Comparison of ENCODE assay signal across 29 mouse cellular contexts in genomic region chr4:43503041-43503440, GRCm38 (mm10). TPM values are rescaled to one million over a fixed set of nuclear protein-coding genes. Genes with fewer than 3 reads are reported as not detected.
DNase-seq lines count a peak whose midpoint lies in the region; ATAC-seq and TF ChIP-seq lines count a peak whose summit lies in the region.
"Had no signal": no experiment of that assay in that cellular context is flagged by ENCODE, and none has a peak within 500 bp of the region (broad histone marks: within the 10 kb centered on the region; RNA-seq: fewer than 3 reads in every experiment).

No protein-coding gene starts in this region.

- no peak overlapping the region for H3K27ac ChIP-seq in kidney, embryonic 14.5 days (ENCODE audit: low read depth, low read length)
- H3K27ac ChIP-seq in liver, adult 2 months (replicated peaks; ENCODE audit: insufficient read depth, low read depth, low read length): no peak overlapping the region
- H3K27ac ChIP-seq in liver, postnatal 0 days (ENCODE audit: low read depth): no peak overlapping the region
- H3K27ac ChIP-seq in small intestine, adult 2 months (ENCODE audit: insufficient read depth, low read depth, low read length): peak overlapping the region; percentile 90
- no peak overlapping the region for H3K27ac ChIP-seq in layer of hippocampus, adult 2 months
- H3K27ac ChIP-seq: embryonic facial prominence, embryonic 12.5 days; embryonic facial prominence, embryonic 15.5 days; gastrocnemius, adult 2 months; heart, embryonic 15.5 days; hindbrain, embryonic 10.5 days; hindbrain, embryonic 13.5 days had no signal

- no peak for ATAC-seq in kidney, embryonic 14.5 days (ENCODE audit: low FRiP score, low TSS enrichment)
- no peak for ATAC-seq in liver, postnatal 0 days
- ATAC-seq: forebrain, embryonic 14.5 days; forebrain, postnatal 0 days; Patski had no signal

- H3K4me2 ChIP-seq in kidney, embryonic 14.5 days (replicated peaks; ENCODE audit: low read depth, low read length): no peak overlapping the region
- no peak overlapping the region for H3K4me2 ChIP-seq in liver, postnatal 0 days (ENCODE audit: low read depth, low read length)
- H3K4me2 ChIP-seq: embryonic facial prominence, embryonic 12.5 days; embryonic facial prominence, embryonic 15.5 days; heart, embryonic 12.5 days; heart, embryonic 15.5 days; hindbrain, embryonic 13.5 days had no signal

- H3K36me3 ChIP-seq in kidney, embryonic 14.5 days (ENCODE audit: control insufficient read depth, insufficient read depth, low read length): no peaks in the 10 kb centered on the region
- H3K36me3 ChIP-seq in liver, adult 2 months (ENCODE audit: control insufficient read depth, insufficient read depth, low read length): no peaks in the 10 kb centered on the region
- no peaks in the 10 kb centered on the region for H3K36me3 ChIP-seq in liver, postnatal 0 days (replicated peaks; ENCODE audit: insufficient read depth, low read length)
- H3K36me3 ChIP-seq in small intestine, adult 2 months (ENCODE audit: control insufficient read depth, insufficient read depth, low read length): 0 out of 2 replicates have a peak, but pooled peaks cover 2% of the 10 kb centered on the region
- H3K36me3 ChIP-seq: embryonic facial prominence, embryonic 12.5 days; embryonic facial prominence, embryonic 15.5 days; heart, embryonic 12.5 days; heart, embryonic 15.5 days; hindbrain, embryonic 10.5 days; hindbrain, embryonic 13.5 days had no signal

- H3K9me3 ChIP-seq in kidney, embryonic 14.5 days (ENCODE audit: control insufficient read depth, low read length): no peaks in the 10 kb centered on the region
- H3K9me3 ChIP-seq in liver, postnatal 0 days (ENCODE audit: low read length): no peaks in the 10 kb centered on the region
- H3K9me3 ChIP-seq: embryonic facial prominence, embryonic 12.5 days; embryonic facial prominence, embryonic 15.5 days; heart, embryonic 12.5 days; heart, embryonic 15.5 days; hindbrain, embryonic 10.5 days; hindbrain, embryonic 13.5 days had no signal

- no peak for TF ChIP-seq POLR2A in liver, adult 2 months (IDR thresholded peaks at IDR 0.05; ENCODE audit: extremely low read depth, insufficient read depth, low read length)
- no peak for TF ChIP-seq POLR2A in small intestine, adult 2 months (IDR thresholded peaks at IDR 0.05; ENCODE audit: low read depth, low read length)

- no peak overlapping the region for H3K4me3 ChIP-seq in kidney, embryonic 14.5 days (ENCODE audit: low read length)
- H3K4me3 ChIP-seq in liver, adult 2 months (ENCODE audit: insufficient read depth, low read depth, low read length): no peak overlapping the region
- H3K4me3 ChIP-seq in liver, postnatal 0 days (ENCODE audit: low read depth, low read length): no peak overlapping the region
- H3K4me3 ChIP-seq in small intestine, adult 2 months (ENCODE audit: low read depth, low read length): no peak overlapping the region
- H3K4me3 ChIP-seq in layer of hippocampus, adult 2 months: no peak overlapping the region
- H3K4me3 ChIP-seq: embryonic facial prominence, embryonic 12.5 days; embryonic facial prominence, embryonic 15.5 days; gastrocnemius, adult 2 months; heart, embryonic 12.5 days; heart, embryonic 15.5 days; hindbrain, embryonic 10.5 days; hindbrain, embryonic 13.5 days had no signal

- whole genome bisulfite sequencing in kidney, embryonic 14.5 days: 60% methylated on average over 2 of the region's 2 CpGs
- 27% methylated on average over 2 of the region's 2 CpGs for WGBS in liver, adult 2 months
- 73% methylated on average over 2 of the region's 2 CpGs for WGBS in liver, postnatal 0 days (ENCODE audit: insufficient replicate concordance)
- 31% methylated on average over 2 of the region's 2 CpGs for WGBS in small intestine, adult 2 months

- peaks cover 6% of the 10 kb centered on the region; the same call in 1 of the 2 replicates for H3K4me1 ChIP-seq in kidney, embryonic 14.5 days (ENCODE audit: control insufficient read depth, insufficient read depth, low read length)
- peaks cover 5% of the 10 kb centered on the region for H3K4me1 ChIP-seq in liver, adult 2 months (ENCODE audit: control insufficient read depth, insufficient read depth, low read length)
- peaks cover 10% of the 10 kb centered on the region for H3K4me1 ChIP-seq in liver, postnatal 0 days (ENCODE audit: insufficient read depth)
- H3K4me1 ChIP-seq in small intestine, adult 2 months (ENCODE audit: control insufficient read depth, insufficient read depth, insufficient read length, low read length): peaks cover 20% of the 10 kb centered on the region; the same call in 1 of the 2 replicates

- H3K79me2 ChIP-seq in liver, adult 2 months (ENCODE audit: control insufficient read depth, insufficient read depth, low read length): no peaks in the 10 kb centered on the region

- no peak overlapping the region for H3K9ac ChIP-seq in kidney, embryonic 14.5 days (ENCODE audit: low read depth, low read length)
- H3K9ac ChIP-seq in liver, adult 2 months (ENCODE audit: low read depth, low read length): no peak overlapping the region
- H3K9ac ChIP-seq in liver, postnatal 0 days (replicated peaks): no peak overlapping the region
- H3K9ac ChIP-seq: embryonic facial prominence, embryonic 12.5 days; embryonic facial prominence, embryonic 15.5 days; forebrain, postnatal 0 days; heart, embryonic 12.5 days; heart, embryonic 15.5 days; hindbrain, embryonic 13.5 days had no signal

- no peak for TF ChIP-seq EP300 in liver, postnatal 0 days (IDR thresholded peaks at IDR 0.05; ENCODE audit: low read depth)

- DNase-seq in kidney, adult 11 months: peak; percentile 86
- DNase-seq in kidney, adult 8-10 months: peak; percentile 77 to 84
- DNase-seq in kidney, postnatal 10 days: no peak
- DNase-seq in liver, adult 2 months (ENCODE audit: extremely low read depth, low read depth, low spot score): peak; percentile 99
- no peak for DNase-seq in liver, postnatal 0 days
- no peak for DNase-seq in layer of hippocampus, adult 2 months (ENCODE audit: low spot score in 2 of 2)
- DNase-seq: adrenal gland, postnatal 10 days; adrenal gland, postnatal 36 days; cerebellum, adult 18-20 months; cerebellum, adult 9-10 months; cerebellum, postnatal 14 days; forebrain, postnatal 0 days; gastrocnemius, adult 2 months; gastrocnemius, postnatal 14 days; heart, adult 11 months; heart, postnatal 10 days; heart, postnatal 36 days had no signal

- H3K27me3 ChIP-seq in kidney, embryonic 14.5 days (ENCODE audit: control insufficient read depth, insufficient read depth, low read length): no peaks in the 10 kb centered on the region
- H3K27me3 ChIP-seq in liver, adult 2 months (ENCODE audit: control insufficient read depth, insufficient read depth, low read length): no peaks in the 10 kb centered on the region
- no peaks in the 10 kb centered on the region for H3K27me3 ChIP-seq in liver, postnatal 0 days (ENCODE audit: insufficient read depth, low read length)
- no peaks in the 10 kb centered on the region for H3K27me3 ChIP-seq in small intestine, adult 2 months (ENCODE audit: control insufficient read depth, insufficient read depth, low read length)
- H3K27me3 ChIP-seq: embryonic facial prominence, embryonic 15.5 days; Patski had no signal

- no peak for TF ChIP-seq CTCF in liver, adult 2 months (IDR thresholded peaks at IDR 0.05; ENCODE audit: low read depth, low read length)
- no peak for TF ChIP-seq CTCF in liver, postnatal 0 days (IDR thresholded peaks at IDR 0.05; ENCODE audit: low read depth)
- no peak for TF ChIP-seq CTCF in small intestine, adult 2 months (IDR thresholded peaks at IDR 0.05; ENCODE audit: extremely low read depth, insufficient read length, insufficient replicate concordance, low read depth, low read length)
- no peak for TF ChIP-seq CTCF in layer of hippocampus, adult 2 months (conservative IDR thresholded peaks at IDR 0.05)

RNA-seq across cellular contexts. Expression of gene Arhgef39, which starts 3.5 kb away (rescaled TPM):
- polyA plus RNA-seq in kidney, embryonic 14.5 days (2014; fragmentation: Nextera tagmentation; extraction: Ambion mirVana): 36.4 and 38.2 TPM in 2 replicates
- total RNA-seq in liver, adult 2 months (2014; rRNA removed): 0.74 and 0.94 TPM in 2 replicates
- polyA plus RNA-seq in liver, adult 2 months (2012; rRNA removed): 0.81 and 1.4 TPM in 2 replicates
- 14.2 and 15.2 TPM in 2 replicates for polyA plus RNA-seq in liver, postnatal 0 days (2015; fragmentation: Nextera tagmentation; extraction: Ambion mirVana)
- polyA plus RNA-seq in small intestine, adult 2 months (2012; rRNA removed): 21.6 and 38.3 TPM in 2 replicates
- total RNA-seq in layer of hippocampus, adult 2 months (2021): 1 to 10 TPM in 1 of 2 experiments, under 1 TPM in 1; 0.64 to 1.0 TPM
- total RNA-seq: gastrocnemius, adult 2 months had no signal

RNA-seq across cellular contexts. Expression of gene Car9, which starts 3.7 kb away (rescaled TPM):
- 0.80 and 1.3 TPM in 2 replicates for polyA plus RNA-seq in kidney, embryonic 14.5 days (2014; fragmentation: Nextera tagmentation; extraction: Ambion mirVana)
- 0.20 and 0.28 TPM in 2 replicates for total RNA-seq in liver, adult 2 months (2014; rRNA removed)
- 0.14 and 0.20 TPM in 2 replicates for polyA plus RNA-seq in liver, adult 2 months (2012; rRNA removed)
- polyA plus RNA-seq in liver, postnatal 0 days (2015; fragmentation: Nextera tagmentation; extraction: Ambion mirVana): 0.95 and 1.1 TPM in 2 replicates
- polyA plus RNA-seq in small intestine, adult 2 months (2012; rRNA removed): 36.6 and 47.7 TPM in 2 replicates
- not detected for total RNA-seq in layer of hippocampus, adult 2 months (2021)
- polyA plus RNA-seq: forebrain, embryonic 14.5 days; Patski had no signal

RNA-seq across cellular contexts. Expression of gene Ccdc107, which starts 10.3 kb away (rescaled TPM):
- polyA plus RNA-seq in kidney, embryonic 14.5 days (2014; fragmentation: Nextera tagmentation; extraction: Ambion mirVana): 59.4 and 72.2 TPM in 2 replicates
- total RNA-seq in liver, adult 2 months (2014; rRNA removed): 190 and 221 TPM in 2 replicates
- 260 and 344 TPM in 2 replicates for polyA plus RNA-seq in liver, adult 2 months (2012; rRNA removed)
- 41.1 and 46.0 TPM in 2 replicates for polyA plus RNA-seq in liver, postnatal 0 days (2015; fragmentation: Nextera tagmentation; extraction: Ambion mirVana)
- 365 and 503 TPM in 2 replicates for polyA plus RNA-seq in small intestine, adult 2 months (2012; rRNA removed)
- 10 to 100 TPM; 27.6 to 29.0 TPM for total RNA-seq in layer of hippocampus, adult 2 months (2021)

RNA-seq across cellular contexts. Expression of gene Sit1, which starts 19.5 kb away (rescaled TPM):
- polyA plus RNA-seq in kidney, embryonic 14.5 days (2014; fragmentation: Nextera tagmentation; extraction: Ambion mirVana): not detected in 2 replicates
- total RNA-seq in liver, adult 2 months (2014; rRNA removed): not detected in 2 replicates
- 0.13 and 0.51 TPM in 2 replicates for polyA plus RNA-seq in liver, adult 2 months (2012; rRNA removed)
- 0.53 and 0.94 TPM in 2 replicates for polyA plus RNA-seq in liver, postnatal 0 days (2015; fragmentation: Nextera tagmentation; extraction: Ambion mirVana)
- 0.96 and 1.9 TPM in 2 replicates for polyA plus RNA-seq in small intestine, adult 2 months (2012; rRNA removed)
- total RNA-seq in layer of hippocampus, adult 2 months (2021): not detected
- total RNA-seq: adrenal gland, postnatal 36 days; forebrain, postnatal 0 days; gastrocnemius, adult 2 months; gastrocnemius, postnatal 14 days; gastrocnemius, postnatal 4 days; heart, postnatal 36 days had no signal
- polyA plus RNA-seq: embryonic facial prominence, embryonic 12.5 days; embryonic facial prominence, embryonic 15.5 days; forebrain, embryonic 11.5 days; forebrain, embryonic 14.5 days; forebrain, postnatal 0 days; heart, embryonic 12.5 days; hindbrain, embryonic 10.5 days; hindbrain, embryonic 13.5 days; Patski had no signal

RNA-seq across cellular contexts. Expression of gene Tpm2, which starts 20.5 kb away (rescaled TPM):
- polyA plus RNA-seq in kidney, embryonic 14.5 days (2014; fragmentation: Nextera tagmentation; extraction: Ambion mirVana): 208 and 212 TPM in 2 replicates
- total RNA-seq in liver, adult 2 months (2014; rRNA removed): 1.8 and 8.4 TPM in 2 replicates
- 3.8 TPM in 2 replicates for polyA plus RNA-seq in liver, adult 2 months (2012; rRNA removed)
- 17.3 and 58.9 TPM in 2 replicates for polyA plus RNA-seq in liver, postnatal 0 days (2015; fragmentation: Nextera tagmentation; extraction: Ambion mirVana)
- polyA plus RNA-seq in small intestine, adult 2 months (2012; rRNA removed): 31.6 and 37.0 TPM in 2 replicates
- 1 to 10 TPM; 5.4 to 6.1 TPM for total RNA-seq in layer of hippocampus, adult 2 months (2021)

Comparison
In these comparisons a context has a peak if more than half of its experiments do, and no peak if none do; other contexts are left out.
1. DNase-seq: peak in kidney, adult 11 months (single experiment), kidney, adult 8-10 months (2 of 2) and liver, adult 2 months (single experiment); none in kidney, postnatal 10 days (single experiment), liver, postnatal 0 days (single experiment) and layer of hippocampus, adult 2 months (0 of 2).
2. RNA of gene Car9, which starts 3.7 kb away (polyA plus RNA-seq): 36.6 to 47.7 TPM in small intestine, adult 2 months; 0.95 to 1.1 TPM in liver, postnatal 0 days, 0.80 to 1.3 TPM in kidney, embryonic 14.5 days and 0.14 to 0.20 TPM in liver, adult 2 months; every median in the first group is over 10 times any median in the second.